Mouse (Mus musculus) megakaryocyte, embryonic 14.5 days (primary cell): ENCODE data around the gene Olfr71.

ENCODE experiments used
- FLI1 ChIP-seq: IDR thresholded peaks from 2 replicates; pipeline ENCODE4 v1.6.1; 2012; ENCODE audit warnings: low read length, inconsistent platforms, mixed read lengths
- GATA1 ChIP-seq: IDR thresholded peaks from 3 replicates; pipeline ENCODE4 v1.6.1; 2012; ENCODE audit warnings: mixed read lengths, low read length, inconsistent platforms, borderline replicate concordance

- no peak for TF ChIP-seq FLI1
- no peak for TF ChIP-seq GATA1
Measured at GRCm38 (mm10) chr4:43679416-43680043, 30.5 kb downstream of the Olfr71 start.
